Mouse (Mus musculus) common myeloid progenitor, adult 5-6 weeks (primary cell): ENCODE measurements around the gene Tph1. TPM values are rescaled to one million over a fixed set of nuclear protein-coding genes. Genes with fewer than 3 reads are reported as not detected.
A peak's percentile ranks its signal among the peaks of the same experiment; 100 is the strongest.

Experiments used
- ATAC-seq: replicated peaks from 2 replicates; pipeline ENCODE4 v1.8.0; 2016; ENCODE audit warnings: low read depth, mild to moderate bottlenecking, moderate TSS enrichment, inconsistent platforms; ENCODE audit not compliant: poor library complexity, severe bottlenecking
- total RNA-seq: library from RNA; stranded (forward); fragments of 200-1000, 187-1606 nt; gene quantifications from 2 replicates; pipeline ENCODE4 v1.2.3, GENCODE M21; 2017

Gene Tph1
- total RNA-seq, 1 experiment from 2014 or later = not detected

GRCm38 (mm10) chr7:46652279-46652678 lies 20.1 kb downstream of the Tph1 start:
- no peak for ATAC-seq

GRCm38 (mm10) chr7:46650231-46650630 lies 22.1 kb downstream of the Tph1 start:
- ATAC-seq = 0 out of 2 replicates have a peak, but pooled peaks have one; percentile 42

GRCm38 (mm10) chr7:46648431-46649140 lies 23.8 kb downstream of the Tph1 start:
- ATAC-seq = no peak

DNA sequence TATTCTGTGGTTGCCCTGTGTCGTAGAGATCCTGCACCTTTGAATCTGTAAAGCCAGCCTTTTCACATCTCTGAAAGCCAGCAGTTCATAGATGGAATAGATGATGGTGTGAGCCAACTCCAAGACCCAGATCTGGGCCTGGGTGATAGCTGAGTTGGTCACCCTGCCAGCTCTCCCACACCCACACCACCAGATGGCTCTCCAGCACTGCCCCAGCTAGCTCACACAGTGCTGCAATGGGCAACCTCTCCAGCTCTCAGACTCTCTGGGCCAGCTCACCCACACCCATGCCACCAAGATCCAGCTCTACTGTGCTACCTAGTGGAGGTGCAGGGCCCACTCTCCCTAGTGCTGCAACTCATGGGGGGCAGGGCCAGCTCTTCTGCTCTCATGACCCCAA lies 29.2 kb downstream of the Tph1 start:
- peak; percentile 27; the same call in 1 of the 2 replicates for ATAC-seq

- ATAC-seq = peak; percentile 30
These were observed 32.3 kb downstream of the Tph1 start for GRCm38 (mm10) chr7:46640062-46640461.

- peak; percentile 98 for ATAC-seq
These were observed 32.7 kb downstream of the Tph1 start, which contains the start of gene Sergef for GRCm38 (mm10) chr7:46639692-46640031. Sergef (minus strand) TSS chr7:46639807.

DNA sequence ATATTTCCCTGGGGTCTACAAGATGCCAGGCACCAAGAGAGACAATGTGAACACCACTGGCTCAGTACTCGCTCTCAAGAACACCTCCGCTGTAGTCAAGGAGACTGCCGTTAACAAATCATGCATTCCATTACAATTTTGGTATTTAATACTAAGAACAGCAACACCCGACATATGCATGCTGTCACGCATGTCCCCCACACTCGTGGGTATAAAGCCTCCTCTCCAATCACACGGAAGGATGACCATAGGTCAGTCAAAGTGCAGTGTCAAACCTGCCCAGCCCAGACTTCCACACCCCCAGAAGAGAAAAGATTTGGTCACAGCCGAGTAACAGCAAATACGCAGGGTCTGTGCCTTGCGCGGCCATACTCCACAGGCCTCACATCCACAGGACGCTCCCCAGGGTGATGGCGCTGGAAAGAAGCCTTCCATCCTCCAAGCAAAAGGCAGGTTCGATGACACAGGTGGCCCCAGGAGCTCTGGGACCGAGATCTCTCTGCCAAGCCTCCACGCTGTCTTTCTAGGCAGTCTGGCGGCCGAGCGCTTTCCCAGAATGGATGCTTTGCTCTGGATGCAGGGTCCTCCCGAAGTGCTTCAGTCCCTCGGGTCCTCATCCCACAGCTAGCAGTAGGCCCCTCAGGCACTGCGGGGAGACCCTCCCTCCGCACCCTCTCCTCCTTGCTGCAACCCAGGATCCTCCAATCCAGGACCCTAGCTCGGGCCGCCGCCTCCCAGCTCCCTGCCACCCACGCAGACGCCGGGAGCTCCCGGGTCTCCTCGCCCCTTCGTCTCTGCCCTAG lies 33.2 kb downstream of the Tph1 start:
- ATAC-seq = no peak

DNA sequence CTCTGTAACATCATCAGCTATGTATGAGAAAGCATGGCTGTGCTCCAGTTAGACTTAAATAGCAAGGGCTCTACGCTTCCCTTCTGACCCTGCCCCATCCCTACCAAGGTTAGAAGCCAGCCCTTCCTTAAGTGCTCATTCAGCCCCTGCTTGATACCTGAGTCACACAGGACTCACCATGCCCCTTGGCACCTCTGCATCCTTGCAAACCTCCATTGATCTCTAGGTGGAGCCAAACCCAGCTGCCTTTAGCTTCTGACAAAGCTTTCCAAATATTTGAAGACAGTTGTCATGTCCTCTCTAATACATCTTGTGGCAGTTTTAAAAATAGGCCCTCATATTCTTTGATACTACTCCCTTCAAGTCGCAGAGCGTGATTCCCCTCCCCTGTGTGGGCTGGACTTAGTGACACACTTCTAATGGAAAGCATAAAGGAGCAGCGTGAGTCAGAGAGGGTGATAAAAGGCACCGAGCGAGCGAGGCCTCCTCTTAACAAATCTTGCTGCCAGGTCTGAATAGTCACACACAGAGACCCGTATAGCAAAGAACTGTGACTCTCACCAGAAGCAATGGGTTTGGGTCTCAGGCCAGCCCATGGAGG lies 43.9 kb downstream of the Tph1 start:
- ATAC-seq = no peak

- ATAC-seq = no peak
These were observed 48.4 kb downstream of the Tph1 start for GRCm38 (mm10) chr7:46623979-46624378.

DNA sequence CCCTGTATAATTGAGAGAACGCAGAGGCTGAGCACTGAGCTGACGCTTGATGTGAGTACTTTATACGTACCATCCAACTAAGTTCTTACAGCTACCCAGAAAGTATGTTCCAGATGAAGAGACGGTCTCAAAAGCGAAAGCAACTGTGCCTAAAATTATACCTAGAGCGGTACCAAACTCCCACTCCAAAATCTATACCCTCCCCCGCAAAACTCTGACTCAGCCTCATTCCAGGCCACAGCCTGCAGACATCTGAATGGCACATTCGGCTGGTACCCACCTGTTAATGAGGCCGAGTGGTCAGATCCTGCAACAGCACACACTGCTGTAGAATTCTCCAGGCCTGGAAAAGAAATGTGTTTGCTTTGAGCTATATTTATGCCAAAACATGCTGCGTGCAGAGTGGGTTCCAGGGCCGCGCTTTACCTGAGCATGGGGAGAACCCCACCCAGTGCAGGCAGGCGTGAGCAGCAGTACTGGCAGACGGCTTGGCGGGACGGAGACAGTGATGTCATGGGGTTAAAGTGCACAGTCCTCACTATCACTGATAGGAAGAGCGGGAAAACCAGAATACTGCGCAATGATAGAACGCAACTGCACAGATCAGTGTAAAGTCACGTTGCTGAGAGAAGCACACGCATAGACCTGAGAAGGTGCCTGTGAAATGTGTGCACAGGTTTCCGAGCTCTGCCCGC lies 53.8 kb downstream of the Tph1 start:
- no peak for ATAC-seq

DNA sequence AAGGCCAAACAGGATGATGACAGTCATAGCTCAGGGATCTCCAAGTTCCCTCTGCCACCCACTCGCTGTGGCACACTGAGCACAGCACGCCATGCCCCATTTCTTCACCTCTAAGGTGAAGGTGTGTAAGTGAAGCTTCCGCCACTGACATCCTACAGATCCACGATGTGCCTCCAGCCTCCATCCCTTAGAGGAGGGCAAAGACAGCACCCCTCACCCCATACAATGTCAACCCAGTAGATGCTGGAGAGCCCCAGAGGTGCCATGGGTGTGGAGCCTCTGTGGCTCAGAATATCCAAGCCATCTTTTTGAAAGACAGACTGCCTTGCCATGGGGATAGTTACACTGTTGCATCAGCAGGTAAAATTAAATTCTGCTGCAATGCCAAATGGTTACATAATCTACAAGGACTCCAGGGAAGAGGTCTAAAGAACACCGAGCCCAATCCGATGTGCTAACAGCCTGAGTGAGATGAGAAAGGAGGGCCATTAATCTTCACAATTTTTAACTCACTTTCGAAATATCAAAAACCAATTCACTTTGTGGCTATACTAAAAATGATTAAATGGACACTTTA lies 55.8 kb downstream of the Tph1 start:
- no peak for ATAC-seq

DNA sequence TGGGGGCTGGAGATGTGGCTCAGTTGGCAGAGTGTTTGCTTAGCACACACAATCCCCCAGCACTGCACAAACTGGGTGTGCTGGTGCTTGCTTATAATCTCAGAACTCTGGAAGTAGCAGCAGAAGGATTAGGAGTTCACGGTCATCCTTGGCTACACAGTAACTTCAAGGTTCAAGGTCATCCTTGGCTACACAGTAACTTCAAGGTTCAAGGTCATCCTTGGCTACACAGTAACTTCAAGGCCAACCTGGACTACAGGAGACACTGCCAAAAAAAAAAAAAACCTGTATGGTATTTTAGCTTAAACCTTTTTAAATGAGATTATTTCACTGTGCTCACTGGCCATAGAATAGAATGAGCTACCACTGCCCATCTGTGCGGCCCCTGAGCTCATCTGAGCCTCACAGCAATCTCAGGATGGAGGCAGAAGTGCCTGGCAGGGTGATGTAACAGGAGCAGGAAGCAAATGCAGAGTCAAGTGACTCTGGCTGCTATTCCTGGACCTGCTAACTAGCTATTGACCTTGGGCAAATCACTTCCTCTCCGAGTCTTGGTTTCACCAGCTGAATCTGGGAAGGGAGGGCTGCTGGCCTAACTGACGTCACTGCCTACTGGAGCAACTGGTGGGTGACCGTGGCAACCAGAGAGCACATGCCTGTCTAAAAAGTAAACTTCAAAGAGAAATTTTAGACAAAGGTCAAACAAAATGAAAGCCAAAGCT lies 56.9 kb downstream of the Tph1 start:
- peak; percentile 69 for ATAC-seq

DNA sequence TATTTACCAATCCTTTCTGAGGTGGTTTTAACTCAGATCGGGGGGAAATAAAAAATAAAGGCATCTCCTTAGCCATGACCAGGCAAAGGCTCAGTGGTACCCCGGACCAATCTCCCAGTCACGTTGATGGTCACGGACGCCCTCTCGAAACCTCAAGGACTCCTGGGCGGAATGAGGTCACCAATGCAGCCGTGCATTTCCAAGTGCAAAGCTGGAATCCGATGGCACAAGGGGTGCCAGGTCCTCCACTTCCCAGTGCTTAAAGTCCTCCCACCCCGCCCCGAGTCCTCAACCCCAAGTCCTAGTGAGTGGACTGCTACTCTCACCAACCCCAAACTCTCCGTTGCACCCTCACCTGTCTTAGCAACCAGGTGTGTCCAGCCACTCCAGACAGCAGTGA lies 58.1 kb downstream of the Tph1 start:
- no peak for ATAC-seq

DNA sequence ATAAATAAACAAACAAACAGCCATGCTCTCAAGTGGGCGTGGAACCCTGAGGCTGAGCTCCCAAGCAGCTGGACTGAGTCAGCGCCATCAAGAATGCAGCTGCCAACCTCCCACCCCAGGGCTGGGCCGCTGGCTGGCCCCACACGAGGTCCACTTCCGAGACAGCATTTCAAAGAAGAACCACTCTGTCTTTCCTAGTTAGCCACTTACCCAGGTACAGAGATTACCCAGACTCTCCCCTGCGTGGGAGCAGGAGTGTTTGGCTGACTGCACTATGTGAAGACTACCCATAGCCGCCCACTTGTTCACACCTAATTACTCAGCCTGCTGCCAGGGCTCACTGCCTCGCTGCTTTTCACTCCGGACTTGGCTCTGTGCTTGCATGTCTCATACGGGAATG lies 59.2 kb downstream of the Tph1 start:
- ATAC-seq = no peak

DNA sequence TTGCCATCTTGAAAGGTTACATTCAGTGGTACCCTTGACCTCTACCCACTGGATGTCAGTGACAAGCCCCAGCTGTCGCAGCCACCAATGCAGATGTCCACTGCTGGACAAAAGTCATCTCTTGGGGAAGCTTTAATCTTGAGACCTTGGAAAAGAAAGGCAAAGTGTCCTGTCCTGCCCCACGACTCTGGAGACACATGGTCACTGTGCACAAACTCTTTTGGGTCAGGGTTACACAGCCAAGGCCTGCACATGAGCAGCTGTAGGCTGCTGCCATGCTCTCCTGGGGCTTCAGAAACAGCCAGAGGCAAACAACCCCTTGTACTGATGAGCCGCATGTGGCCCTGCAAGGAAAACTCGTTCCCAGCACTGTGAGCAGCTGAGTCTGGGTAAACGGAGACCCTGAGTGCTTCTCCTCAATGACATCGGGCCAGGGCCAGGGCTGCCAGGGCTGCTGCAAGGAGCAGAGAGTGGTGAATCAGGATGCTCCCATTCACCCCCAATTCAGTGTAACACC lies 59.9 kb downstream of the Tph1 start:
- ATAC-seq = no peak

DNA sequence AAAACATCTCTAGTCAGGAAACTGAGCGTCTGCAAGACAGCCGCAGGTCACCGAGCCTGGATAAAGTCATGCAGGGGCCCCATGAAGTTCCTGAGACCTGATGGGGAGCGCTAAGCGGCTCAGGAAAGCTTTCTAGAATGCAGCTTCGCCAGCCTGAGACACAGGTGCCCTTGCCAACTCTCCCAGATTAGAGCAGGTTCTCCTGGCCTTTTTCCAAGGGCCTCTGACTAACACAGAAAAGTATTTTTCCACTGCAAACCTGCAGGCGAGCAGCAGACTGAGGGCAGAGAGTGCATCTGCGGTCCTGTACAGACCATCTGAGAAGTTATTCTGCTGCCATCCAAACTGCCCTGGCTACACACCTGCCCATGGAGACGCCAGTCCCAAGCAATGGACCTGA lies 60.4 kb downstream of the Tph1 start:
- ATAC-seq = no peak

GRCm38 (mm10) chr7:46609317-46609716 lies 63.0 kb downstream of the Tph1 start:
- ATAC-seq = no peak

DNA sequence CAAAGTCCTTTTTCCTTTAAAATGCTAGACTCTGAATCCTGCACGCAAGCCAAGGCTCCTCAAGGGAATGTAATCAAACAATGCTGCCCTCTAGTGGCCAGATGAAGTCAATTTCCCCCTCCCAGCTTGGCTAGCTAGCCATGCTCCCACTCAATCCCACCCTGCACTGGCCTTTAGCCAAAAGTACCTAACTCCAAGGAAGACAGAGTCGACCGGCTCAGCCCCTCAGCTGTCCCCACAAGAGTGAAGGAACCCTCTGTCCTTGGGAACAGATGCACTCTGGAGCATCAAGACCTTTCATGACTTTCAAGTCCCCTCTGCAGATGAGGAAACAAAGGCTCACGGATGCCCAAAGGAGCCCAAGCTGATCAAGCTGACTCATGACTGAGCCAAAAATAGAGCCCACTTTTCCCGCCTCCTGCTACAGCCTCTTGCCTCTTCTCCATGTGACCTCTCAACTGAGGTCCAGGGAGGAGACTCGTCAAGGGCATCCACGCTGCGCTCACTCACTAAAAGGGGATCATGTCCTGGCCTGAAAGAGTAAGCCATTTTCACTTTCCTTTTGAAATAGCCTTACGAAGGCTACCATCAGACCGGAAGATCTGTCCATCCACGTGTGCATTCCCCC lies 64.8 kb downstream of the Tph1 start:
- peak; percentile 54 for ATAC-seq

GRCm38 (mm10) chr7:46607031-46607426 lies 65.3 kb downstream of the Tph1 start:
- peak; percentile 67 for ATAC-seq
